18 mouse cellular contexts compared by ENCODE assay signal in genomic region chr1:62976742-62977141, GRCm38 (mm10).
A peak's percentile ranks its signal among the peaks of the same experiment; 100 is the strongest.
DNase-seq lines count a peak whose midpoint lies in the region; ATAC-seq and TF ChIP-seq lines count a peak whose summit lies in the region.
"Had no signal": no experiment of that assay in that cellular context is flagged by ENCODE, and none has a peak within 500 bp of the region (broad histone marks: within the 10 kb centered on the region; RNA-seq: fewer than 3 reads in every experiment).

No protein-coding gene starts in this region.

- ATAC-seq in hindbrain, embryonic 13.5 days (ENCODE audit: low FRiP score), result no peak
- peak; percentile 87 for ATAC-seq in liver, embryonic 16.5 days (ENCODE audit: low read depth)
- ATAC-seq: Patski had no signal

- H3K36me3 ChIP-seq in hindbrain, embryonic 10.5 days, result no peaks in the 10 kb centered on the region
- H3K36me3 ChIP-seq in hindbrain, embryonic 13.5 days, result no peaks in the 10 kb centered on the region
- no peaks in the 10 kb centered on the region for H3K36me3 ChIP-seq in C2C12 (ENCODE audit: control insufficient read depth, insufficient read depth)
- H3K36me3 ChIP-seq in liver, embryonic 16.5 days (ENCODE audit: control insufficient read depth, insufficient read depth), result no peaks in the 10 kb centered on the region
- H3K36me3 ChIP-seq: embryonic facial prominence, embryonic 13.5 days; forebrain, embryonic 12.5 days; midbrain, embryonic 12.5 days had no signal

- H3ac ChIP-seq in C2C12 (ENCODE audit: control insufficient read depth, insufficient read length, low read depth), result no peak overlapping the region

- DNase-seq in hindbrain, embryonic 10.5 days (ENCODE audit: low spot score), result peak; percentile 24
- DNase-seq in embryo, embryonic 11 days, result peak; percentile 30
- DNase-seq in left cerebral cortex, adult 11 months (ENCODE audit: low spot score), result no peak
- no peak for DNase-seq in lung, postnatal 36 days
- DNase-seq: cerebellum, postnatal 10 days; gastrocnemius, postnatal 14 days; kidney, adult 8-10 months; kidney, postnatal 4 days; thymus, postnatal 36 days had no signal

- no peak for TF ChIP-seq CTCF in C2C12 (IDR thresholded peaks at IDR 0.05; ENCODE audit: control insufficient read depth, insufficient read depth, insufficient read length)

- H3K9me3 ChIP-seq in hindbrain, embryonic 10.5 days, result no peaks in the 10 kb centered on the region
- H3K9me3 ChIP-seq in hindbrain, embryonic 13.5 days, result no peaks in the 10 kb centered on the region
- no peaks in the 10 kb centered on the region for H3K9me3 ChIP-seq in liver, embryonic 16.5 days (replicated peaks; ENCODE audit: control insufficient read depth, low read length)
- H3K9me3 ChIP-seq: embryonic facial prominence, embryonic 13.5 days; forebrain, embryonic 12.5 days; midbrain, embryonic 12.5 days had no signal

- no peaks in the 10 kb centered on the region for H3K4me1 ChIP-seq in hindbrain, embryonic 10.5 days (replicated peaks)
- H3K4me1 ChIP-seq in hindbrain, embryonic 13.5 days (replicated peaks), result 0 out of 2 replicates have a peak, but pooled peaks cover 3% of the 10 kb centered on the region
- H3K4me1 ChIP-seq in liver, embryonic 16.5 days (ENCODE audit: control insufficient read depth, low read depth, low read length), result no peaks in the 10 kb centered on the region
- H3K4me1 ChIP-seq: embryonic facial prominence, embryonic 13.5 days; forebrain, embryonic 12.5 days; midbrain, embryonic 12.5 days had no signal

- H3K9ac ChIP-seq in hindbrain, embryonic 13.5 days, result no peak overlapping the region
- no peak overlapping the region for H3K9ac ChIP-seq in liver, embryonic 16.5 days (ENCODE audit: low read depth, low read length)
- H3K9ac ChIP-seq: embryonic facial prominence, embryonic 13.5 days; forebrain, embryonic 12.5 days; hindbrain, embryonic 14.5 days; midbrain, embryonic 12.5 days had no signal

- H3K4me2 ChIP-seq in hindbrain, embryonic 13.5 days, result no peak overlapping the region
- no peak overlapping the region for H3K4me2 ChIP-seq in liver, embryonic 16.5 days (ENCODE audit: low read depth, low read length)
- H3K4me2 ChIP-seq: embryonic facial prominence, embryonic 13.5 days; forebrain, embryonic 12.5 days; hindbrain, embryonic 14.5 days; midbrain, embryonic 12.5 days had no signal

- H3K79me3 ChIP-seq in C2C12 (ENCODE audit: low read depth), result no peaks in the 10 kb centered on the region

- no peak overlapping the region for H3K4me3 ChIP-seq in hindbrain, embryonic 10.5 days
- no peak overlapping the region for H3K4me3 ChIP-seq in hindbrain, embryonic 13.5 days
- H3K4me3 ChIP-seq in C2C12 (ENCODE audit: insufficient read depth, poor library complexity, severe bottlenecking), result no peak overlapping the region
- no peak overlapping the region for H3K4me3 ChIP-seq in liver, embryonic 16.5 days (ENCODE audit: low read depth, low read length)
- H3K4me3 ChIP-seq: embryonic facial prominence, embryonic 13.5 days; forebrain, embryonic 12.5 days; midbrain, embryonic 12.5 days had no signal

- no peaks in the 10 kb centered on the region for H3K79me2 ChIP-seq in C2C12 (ENCODE audit: control insufficient read depth, insufficient read depth)

- H3K27me3 ChIP-seq in hindbrain, embryonic 10.5 days (ENCODE audit: insufficient read depth, poor library complexity, severe bottlenecking), result no peaks in the 10 kb centered on the region
- no peaks in the 10 kb centered on the region for H3K27me3 ChIP-seq in hindbrain, embryonic 13.5 days
- H3K27me3 ChIP-seq in C2C12 (ENCODE audit: control insufficient read depth, insufficient read depth, insufficient read length), result no peaks in the 10 kb centered on the region
- H3K27me3 ChIP-seq in liver, embryonic 16.5 days (ENCODE audit: control insufficient read depth, insufficient read depth, low read depth, low read length), result no peaks in the 10 kb centered on the region
- H3K27me3 ChIP-seq: embryonic facial prominence, embryonic 13.5 days; forebrain, embryonic 12.5 days; midbrain, embryonic 12.5 days had no signal

- WGBS in hindbrain, embryonic 10.5 days, result 57% methylated on average over 3 of the region's 3 CpGs
- 43% methylated on average over 3 of the region's 3 CpGs for WGBS in hindbrain, embryonic 13.5 days
- WGBS in liver, embryonic 16.5 days (ENCODE audit: insufficient replicate concordance), result 48% methylated on average over 3 of the region's 3 CpGs

- no peak overlapping the region for H3K27ac ChIP-seq in hindbrain, embryonic 10.5 days
- H3K27ac ChIP-seq in hindbrain, embryonic 13.5 days, result no peak overlapping the region
- no peak overlapping the region for H3K27ac ChIP-seq in liver, embryonic 16.5 days (ENCODE audit: low read length)
- H3K27ac ChIP-seq: embryonic facial prominence, embryonic 13.5 days; forebrain, embryonic 12.5 days; hindbrain, embryonic 14.5 days; macrophage; midbrain, embryonic 12.5 days had no signal

TF ChIP-seq in C2C12, 6 proteins besides CTCF, POLR2A, EP300 and RAD21:
- TF ChIP-seq FOSL1 (IDR thresholded peaks at IDR 0.05; ENCODE audit: insufficient read depth, low read length, poor library complexity, severe bottlenecking) (no peak), MYOD1 (IDR thresholded peaks at IDR 0.05; ENCODE audit: control insufficient read depth, insufficient read length, low read depth) (peak; percentile 64)

Comparison
In these comparisons a context has a peak if more than half of its experiments do, and no peak if none do; other contexts are left out.
1. DNase-seq: peak in hindbrain, embryonic 10.5 days (single experiment) and embryo, embryonic 11 days (single experiment); none in left cerebral cortex, adult 11 months (single experiment) and lung, postnatal 36 days (single experiment).